21 mouse cellular contexts compared by ENCODE assay signal in the genomic region with DNA sequence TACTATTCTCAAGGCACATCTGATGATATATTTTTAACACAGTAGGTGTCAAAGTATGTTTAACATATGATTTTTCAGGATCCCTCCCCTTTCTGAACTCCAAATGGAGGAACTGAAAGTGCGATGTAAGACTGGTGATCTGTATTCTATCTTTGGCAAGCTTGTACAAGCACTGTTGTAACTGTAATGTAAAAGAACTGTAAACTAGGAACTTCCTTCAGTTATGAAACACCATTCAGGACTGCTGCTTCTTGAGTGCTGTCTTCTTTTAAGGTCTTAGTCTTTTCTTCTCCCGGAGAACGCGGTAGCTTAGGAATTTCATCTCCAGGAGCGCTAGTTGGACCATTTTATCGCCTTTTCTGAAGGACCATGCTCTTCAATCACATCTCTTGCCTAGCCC. TPM values are rescaled to one million over a fixed set of nuclear protein-coding genes. Genes with fewer than 3 reads are reported as not detected.
DNase-seq lines count a peak whose midpoint lies in the region; ATAC-seq lines count a peak whose summit lies in the region.
"Not testable (repeated sequence)": the region's sequence is repeated elsewhere in the genome, so short reads cannot be mapped to it uniquely, and the experiment has no call there.
"Had no signal": no experiment of that assay in that cellular context is flagged by ENCODE, and none has a peak within 500 bp of the region (broad histone marks: within the 10 kb centered on the region; RNA-seq: fewer than 3 reads in every experiment).

No protein-coding gene starts in this region.

- ATAC-seq in frontal cortex, adult (ENCODE audit: low TSS enrichment), result peak; percentile 57
- ATAC-seq in megakaryocyte progenitor cell, adult 5-6 weeks (replicated peaks; ENCODE audit: poor library complexity), result peak; percentile 52; the same call in 1 of the 2 replicates

- peak; percentile 4 for DNase-seq in brain, adult 2 months (ENCODE audit: low read depth, low spot score)

- H3K79me2 ChIP-seq in macrophage (ENCODE audit: inconsistent target), result not testable (repeated sequence)

- WGBS in macrophage (ENCODE audit: missing documents), result 72% methylated on average over 6 of the region's 6 CpGs

- H3K36me3 ChIP-seq in macrophage (ENCODE audit: inconsistent target), result not testable (repeated sequence)

- not testable (repeated sequence) for H3K4me3 ChIP-seq in macrophage (ENCODE audit: inconsistent target)

- peak overlapping the region; percentile 28 for H3K27ac ChIP-seq in macrophage

RNA-seq across cellular contexts. Expression of a gene that starts 4.4 kb away (rescaled TPM):
- not detected for total RNA-seq in macrophage (2018; cell fraction: chromatin; rRNA removed)
- not detected for total RNA-seq in macrophage (2018; cell fraction: cytosol; rRNA removed)
- not detected for total RNA-seq in macrophage (2018; cell fraction: nucleus; rRNA removed)
- polyA plus RNA-seq in macrophage (2018), result not detected in 3 replicates
- total RNA-seq in megakaryocyte progenitor cell, adult 5-6 weeks (2015), result not detected in 2 replicates
- total RNA-seq in megakaryocyte progenitor cell, adult 5-6 weeks (2017), result not detected in 2 replicates
- total RNA-seq: adrenal gland, adult 2 months; adrenal gland, postnatal 10 days; adrenal gland, postnatal 25 days; adrenal gland, postnatal 4 days; ES-E14; forebrain, postnatal 0 days; MEL had no signal
- polyA plus RNA-seq: adrenal gland, adult 2 months; brain, embryonic 14.5 days; C2C12; cortical plate, adult 2 months; embryonic facial prominence, embryonic 10.5 days; embryonic facial prominence, embryonic 12.5 days; embryonic facial prominence, embryonic 14.5 days; forebrain, embryonic 11.5 days; forebrain, embryonic 13.5 days; forebrain, embryonic 15.5 days; forebrain, postnatal 0 days; frontal cortex, adult 2 months had no signal
